Mouse (Mus musculus): ENCODE results near the gene Exoc8. TPM values are rescaled to one million over a fixed set of nuclear protein-coding genes. Genes with fewer than 3 reads are reported as not detected.
A peak's percentile ranks its signal among the peaks of the same experiment; 100 is the strongest.

The Exoc8 gene
- total and polyA plus RNA-seq, 3 experiments = 9.5 to 16.9 TPM; not detected in 1

GRCm38 (mm10) chr8:124896010-124896631, 1.4 kb downstream of the Exoc8 start:
- H3K9me3 ChIP-seq (replicated peaks; ENCODE audit: insufficient read depth, low read length) = no peaks in the 10 kb centered on the region
- H3K27ac ChIP-seq (ENCODE audit: control insufficient read depth, low read depth, low read length) = no peak overlapping the region
- DNase-seq (ENCODE audit: low read depth, low spot score) = no peak
- no peaks in the 10 kb centered on the region for H3K27me3 ChIP-seq (ENCODE audit: control insufficient read depth in 1 of 2, insufficient read depth in 2 of 2, low read length in 2 of 2)
- TF ChIP-seq NRF1 (IDR thresholded peaks at IDR 0.05; ENCODE audit: insufficient read depth, low read depth, low read length, poor library complexity, severe bottlenecking) = no peak
- no peak for TF ChIP-seq USF2 (IDR thresholded peaks at IDR 0.05; ENCODE audit: borderline replicate concordance in 1 of 2, insufficient read depth in 1 of 2, low read depth in 1 of 2, low read length in 2 of 2)
- no peak for TF ChIP-seq MYC (IDR thresholded peaks at IDR 0.05; ENCODE audit: low read depth, low read length)
- TF ChIP-seq EP300 (IDR thresholded peaks at IDR 0.05; ENCODE audit: low read depth in 1 of 2, low read length in 2 of 2) = no peak
- TF ChIP-seq MYB (IDR thresholded peaks at IDR 0.05; ENCODE audit: low read depth, low read length) = no peak
- TF ChIP-seq ZKSCAN1 (IDR thresholded peaks at IDR 0.05; ENCODE audit: low read depth, low read length) = no peak
- TF ChIP-seq ELF1 (IDR thresholded peaks at IDR 0.05; ENCODE audit: low read depth, low read length) = no peak
- no peak for TF ChIP-seq RAD21 (IDR thresholded peaks at IDR 0.05; ENCODE audit: low read depth, low read length)
- peaks cover 57% of the 10 kb centered on the region for H3K79me2 ChIP-seq (ENCODE audit: control insufficient read depth, insufficient read depth, low read length, poor library complexity)
- H3K36me3 ChIP-seq (ENCODE audit: control insufficient read depth in 1 of 2, insufficient read depth in 2 of 2, low read length in 2 of 2) = peaks cover 14 to 29% of the 10 kb centered on the region in 2 experiments
- H3K4me3 ChIP-seq (ENCODE audit: control insufficient read depth in 1 of 2, insufficient read depth in 1 of 2, low read depth in 2 of 2, low read length in 2 of 2) = peak overlapping the region in 1 of 2 experiments; percentile 95; a peak in 3 of 4 replicates
- H3K9ac ChIP-seq (ENCODE audit: control insufficient read depth, low read depth, low read length, poor library complexity, severe bottlenecking) = peak overlapping the region; percentile 98
- H3K4me1 ChIP-seq (ENCODE audit: control insufficient read depth in 1 of 2, insufficient read depth in 2 of 2, low read length in 2 of 2) = peaks cover 0 to 19% of the 10 kb centered on the region in 2 experiments; a peak in 3 of 4 replicates

GRCm38 (mm10) chr8:124892596-124892995, 4.9 kb downstream of the Exoc8 start:
- no peak overlapping the region for H3K4me3 ChIP-seq (ENCODE audit: control insufficient read depth in 1 of 2, insufficient read depth in 1 of 2, low read depth in 2 of 2, low read length in 2 of 2)
- H3K4me1 ChIP-seq (ENCODE audit: control insufficient read depth in 1 of 2, insufficient read depth in 2 of 2, low read length in 2 of 2) = peaks cover 0 to 8% of the 10 kb centered on the region in 2 experiments; a peak in 3 of 4 replicates
- no peaks in the 10 kb centered on the region for H3K9me3 ChIP-seq (replicated peaks; ENCODE audit: insufficient read depth, low read length)
- no peak for TF ChIP-seq ZNF384 (IDR thresholded peaks at IDR 0.05; ENCODE audit: low read depth, low read length)
- TF ChIP-seq NELFE (IDR thresholded peaks at IDR 0.05; ENCODE audit: low read depth, low read length) = no peak
- no peak for TF ChIP-seq USF2 (IDR thresholded peaks at IDR 0.05; ENCODE audit: borderline replicate concordance in 1 of 2, insufficient read depth in 1 of 2, low read depth in 1 of 2, low read length in 2 of 2)
- no peak for TF ChIP-seq MEF2A (IDR thresholded peaks at IDR 0.05; ENCODE audit: extremely low read depth, insufficient replicate concordance, low read depth, low read length, poor library complexity, severe bottlenecking)
- no peak for TF ChIP-seq CTCF (IDR thresholded peaks at IDR 0.05 in 2 of 3, conservative IDR thresholded peaks at IDR 0.05 in 1 of 3; ENCODE audit: control insufficient read depth in 1 of 3, insufficient read depth in 1 of 3, low read depth in 2 of 3, low read length in 3 of 3, poor library complexity in 1 of 3, severe bottlenecking in 1 of 3)
- TF ChIP-seq TAL1 (IDR thresholded peaks at IDR 0.05; ENCODE audit: low read length) = no peak
- TF ChIP-seq GABPA (IDR thresholded peaks at IDR 0.05; ENCODE audit: low read depth, low read length) = no peak
- no peak for TF ChIP-seq USF1 (IDR thresholded peaks at IDR 0.05; ENCODE audit: low read depth, low read length)
- TF ChIP-seq POLR2AphosphoS2 (IDR thresholded peaks at IDR 0.05; ENCODE audit: low read length) = 0 out of 2 replicates have a peak, but pooled peaks have one; percentile 60
- no peaks in the 10 kb centered on the region for H3K27me3 ChIP-seq (ENCODE audit: control insufficient read depth in 1 of 2, insufficient read depth in 2 of 2, low read length in 2 of 2)
- H3K36me3 ChIP-seq (ENCODE audit: control insufficient read depth in 1 of 2, insufficient read depth in 2 of 2, low read length in 2 of 2) = peaks cover 6 to 16% of the 10 kb centered on the region in 2 experiments
- no peak overlapping the region for H3K9ac ChIP-seq (ENCODE audit: control insufficient read depth, low read depth, low read length, poor library complexity, severe bottlenecking)
- no peak overlapping the region for H3K27ac ChIP-seq (ENCODE audit: control insufficient read depth, low read depth, low read length)
- no peak for DNase-seq (ENCODE audit: low read depth, low spot score)
- H3K79me2 ChIP-seq (ENCODE audit: control insufficient read depth, insufficient read depth, low read length, poor library complexity) = peaks cover 36% of the 10 kb centered on the region

Data from MEL (cell line).